Mouse (Mus musculus) granulocyte monocyte progenitor cell, adult 5-6 weeks (primary cell): ENCODE measurements around the gene Gm21953. TPM values are rescaled to one million over a fixed set of nuclear protein-coding genes. Genes with fewer than 3 reads are reported as not detected.
"Not testable (repeated sequence)": the region's sequence is repeated elsewhere in the genome, so short reads cannot be mapped to it uniquely, and the experiment has no call there.

Experiments
- ATAC-seq: replicated peaks from 2 replicates; pipeline ENCODE4 v1.8.0; 2016; ENCODE audit warnings: mild to moderate bottlenecking, moderate TSS enrichment, inconsistent platforms; ENCODE audit not compliant: poor library complexity, severe bottlenecking
- total RNA-seq, 2 experiments: library from RNA; stranded (forward) in 1 of 2; stranded (reverse) in 1 of 2; fragments of 200-712, 200-1000 nt in 1 of 2; fragments of >200 nt in 1 of 2; fragmentation: Nextera tagmentation in 1 of 2; gene quantifications; 2 replicates each; pipeline ENCODE4 v1.2.3; 2014 to 2017

Gm21953 gene
- not detected in 2 replicates for total RNA-seq (2014; fragmentation: Nextera tagmentation)
- total RNA-seq (2017): not detected in 2 replicates

- not testable (repeated sequence) for ATAC-seq
Observed at GRCm38 (mm10) chr4:42293967-42294366, at the start of gene Gm21953. TSS of gene Gm21953 (plus strand) at chr4:42294267.

GRCm38 (mm10) chr4:42255467-42255866, 38.6 kb upstream of the Gm21953 start, which contains the start of gene Ccl21b:
TSS of gene Ccl21b (plus strand) at chr4:42255767.
- ATAC-seq: not testable (repeated sequence)

GRCm38 (mm10) chr4:42318034-42318433, 24.0 kb downstream of the Gm21953 start, which contains the start of gene Fam205a3:
TSS of gene Fam205a3 (plus strand) at chr4:42318334.
- ATAC-seq: not testable (repeated sequence)

Other genes with a start within 250 kb of the Gm21953 start
- gene Gm3893, start 203.1 kb upstream of the Gm21953 start, total RNA-seq (2014; fragmentation: Nextera tagmentation): not detected in 2 replicates
- not detected in 2 replicates for gene Gm3893, start 203.1 kb upstream of the Gm21953 start, total RNA-seq (2017)
- not detected in 2 replicates for gene Gm13304, start 179.4 kb upstream of the Gm21953 start, total RNA-seq (2014; fragmentation: Nextera tagmentation)
- gene Gm13304, start 179.4 kb upstream of the Gm21953 start, total RNA-seq (2017): not detected in 2 replicates
- not detected in 2 replicates for gene Gm13306, start 140.8 kb upstream of the Gm21953 start, total RNA-seq (2014; fragmentation: Nextera tagmentation)
- not detected in 2 replicates for gene Gm13306, start 140.8 kb upstream of the Gm21953 start, total RNA-seq (2017)
- gene Gm13305, start 125.7 kb upstream of the Gm21953 start, total RNA-seq (2014; fragmentation: Nextera tagmentation): 1.3 TPM in 1 of 2 replicates, not detected in the other
- 0.31 TPM in 1 of 2 replicates, not detected in the other for gene Gm13305, start 125.7 kb upstream of the Gm21953 start, total RNA-seq (2017)
- gene Gm10600, start 53.6 kb upstream of the Gm21953 start, total RNA-seq (2014; fragmentation: Nextera tagmentation): 0.41 TPM in 1 of 2 replicates, not detected in the other
- not detected in 2 replicates for gene Gm10600, start 53.6 kb upstream of the Gm21953 start, total RNA-seq (2017)
- gene Ccl21b, start 38.5 kb upstream of the Gm21953 start, total RNA-seq (2014; fragmentation: Nextera tagmentation): not detected in 2 replicates
- gene Ccl21b, start 38.5 kb upstream of the Gm21953 start, total RNA-seq (2017): not detected in 2 replicates
- gene Fam205a3, start 24.1 kb downstream of the Gm21953 start, total RNA-seq (2014; fragmentation: Nextera tagmentation): not detected in 2 replicates
- gene Fam205a3, start 24.1 kb downstream of the Gm21953 start, total RNA-seq (2017): 0.05 TPM in 1 of 2 replicates, not detected in the other
- not detected in 2 replicates for gene Gm21586, start 145.1 kb downstream of the Gm21953 start, total RNA-seq (2014; fragmentation: Nextera tagmentation)
- not detected in 2 replicates for gene Gm21586, start 145.1 kb downstream of the Gm21953 start, total RNA-seq (2017)
- 1.4 and 1.9 TPM in 2 replicates for gene Gm2163, start 172.5 kb downstream of the Gm21953 start, total RNA-seq (2014; fragmentation: Nextera tagmentation)
- gene Gm2163, start 172.5 kb downstream of the Gm21953 start, total RNA-seq (2017): 0.34 TPM in 1 of 2 replicates, not detected in the other
- not detected in 2 replicates for gene Fam205a2, start 233.9 kb downstream of the Gm21953 start, total RNA-seq (2014; fragmentation: Nextera tagmentation)
- 0.05 TPM in 1 of 2 replicates, not detected in the other for gene Fam205a2, start 233.9 kb downstream of the Gm21953 start, total RNA-seq (2017)